Mouse (Mus musculus): ENCODE data around the gene Wdfy3.
"Not testable (repeated sequence)": the region's sequence is repeated elsewhere in the genome, so short reads cannot be mapped to it uniquely, and the experiment has no call there.

The Wdfy3 gene

DNA sequence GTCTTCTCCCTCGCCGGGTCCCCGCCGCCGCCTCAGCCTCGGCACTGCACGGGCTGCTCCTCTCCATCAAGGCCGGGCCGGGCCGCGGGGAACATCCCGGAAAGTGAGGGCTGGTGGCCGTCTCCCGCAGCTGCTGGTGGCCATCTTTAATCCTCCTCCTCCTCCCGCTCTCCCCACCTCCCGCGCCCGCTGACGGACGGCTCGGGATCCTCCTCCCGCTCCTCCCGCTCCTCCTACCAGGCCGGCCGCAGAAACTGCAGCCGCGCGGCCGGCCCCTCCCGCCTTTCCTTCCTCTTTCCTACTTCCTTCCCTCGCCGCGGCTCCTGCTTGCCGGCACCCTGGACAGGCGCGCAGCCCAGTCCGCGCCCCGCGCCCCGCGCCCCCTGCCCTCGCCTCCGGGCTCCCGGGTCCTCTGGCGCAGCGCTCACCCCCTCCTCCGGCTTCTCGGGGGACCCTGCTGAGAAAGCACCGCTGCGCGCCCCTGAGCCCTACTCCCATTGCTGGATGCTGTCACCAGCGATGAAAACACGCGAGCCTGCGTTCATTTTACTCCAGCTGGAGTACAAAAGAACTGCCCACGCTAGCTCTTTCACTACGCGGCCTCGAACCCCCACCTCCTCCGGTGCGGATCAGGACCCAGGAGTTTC is at the start of gene Wdfy3:
TSS of gene Wdfy3 (minus strand) at position 155 of the 647 bp plus-strand sequence.
- POLR2A ChIA-PET: interaction anchor here (0.5 to 1.8 kb wide), 27 partner anchors 9 to 1654 kb away, joined by 3 to 10 read pairs (median 4); no protein-coding TSS in a partner anchor
- CTCF ChIA-PET: interaction anchor here (0.6 to 2.6 kb wide), 7 partner anchors 17 to 1543 kb away, joined by 3 to 9 read pairs (median 4); no protein-coding TSS in a partner anchor

DNA sequence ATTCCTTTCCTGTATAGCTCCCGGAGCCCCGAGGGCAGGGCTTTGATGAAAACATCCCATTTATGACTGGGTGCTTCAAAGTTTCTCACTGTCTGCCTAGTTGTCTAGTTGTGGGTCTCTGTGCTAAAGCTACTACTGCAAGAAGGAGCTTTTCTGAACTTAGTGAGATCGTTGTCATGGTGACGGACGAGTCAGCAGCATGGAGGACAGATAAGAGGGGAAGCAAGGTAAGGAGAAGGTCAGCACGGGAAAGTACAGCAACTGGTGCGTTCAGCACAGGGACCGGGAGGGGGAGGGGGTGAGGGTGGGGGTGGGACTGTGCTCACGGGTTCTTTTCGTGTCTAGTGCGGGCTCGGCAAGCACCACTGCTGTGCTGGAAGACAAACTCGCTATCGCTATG is 43.3 kb upstream of the Wdfy3 start:
- ChIA-PET POLR2A (interaction anchor here in 2 of 4 experiments (0.5 to 0.6 kb wide), 3 partner anchors 287 to 1236 kb away, joined by 3 to 4 read pairs (median 3); no protein-coding TSS in a partner anchor), CTCF (interaction anchor here in 1 of 4 experiments (0.5 kb wide), 1 partner anchor 13 kb away, joined by 3 read pairs; no protein-coding TSS in a partner anchor)

DNA sequence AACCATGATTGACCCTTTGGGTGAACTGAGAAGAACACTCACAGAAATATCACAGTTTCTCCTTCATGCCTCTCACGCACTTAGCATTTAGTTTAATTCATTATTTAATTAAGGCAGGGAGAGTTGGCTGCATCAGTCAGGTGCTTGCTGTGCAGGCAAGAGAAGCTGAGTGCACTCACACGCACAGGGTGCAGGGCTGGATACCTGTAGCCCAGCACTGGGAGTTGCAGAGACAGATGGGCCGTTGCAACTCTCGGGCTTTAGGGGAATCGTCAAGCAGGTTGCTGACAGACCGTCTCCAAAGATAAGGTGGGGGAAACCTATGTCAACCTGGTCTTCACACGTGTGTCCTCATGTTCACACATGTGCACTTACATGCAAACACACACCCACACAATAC is 42.3 kb upstream of the Wdfy3 start:
- ChIA-PET POLR2A (no interaction called here), CTCF (no interaction called here)

DNA sequence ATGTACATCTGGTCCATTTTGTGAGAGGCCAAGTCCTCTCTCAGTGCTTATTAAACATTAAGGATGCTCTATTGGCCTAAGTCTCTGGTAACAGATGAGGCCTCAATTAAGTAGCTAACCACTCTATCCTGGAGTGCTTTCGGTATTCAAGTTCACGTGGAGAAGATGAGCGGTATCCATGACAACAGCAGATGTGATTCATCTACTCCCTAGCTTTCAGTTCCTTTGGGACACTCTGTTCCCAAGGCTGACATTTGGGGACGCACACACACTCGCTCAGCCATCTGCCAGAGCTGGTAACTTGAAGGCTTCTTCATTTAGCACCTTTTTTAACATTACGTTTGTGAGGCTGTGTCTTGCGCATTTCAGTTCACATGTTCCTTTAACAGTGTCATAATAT is 40.3 kb upstream of the Wdfy3 start:
- CTCF ChIA-PET: interaction anchor here in 1 of 4 experiments (0.6 kb wide), 1 partner anchor 100 kb away, joined by 9 read pairs; no protein-coding TSS in a partner anchor

DNA sequence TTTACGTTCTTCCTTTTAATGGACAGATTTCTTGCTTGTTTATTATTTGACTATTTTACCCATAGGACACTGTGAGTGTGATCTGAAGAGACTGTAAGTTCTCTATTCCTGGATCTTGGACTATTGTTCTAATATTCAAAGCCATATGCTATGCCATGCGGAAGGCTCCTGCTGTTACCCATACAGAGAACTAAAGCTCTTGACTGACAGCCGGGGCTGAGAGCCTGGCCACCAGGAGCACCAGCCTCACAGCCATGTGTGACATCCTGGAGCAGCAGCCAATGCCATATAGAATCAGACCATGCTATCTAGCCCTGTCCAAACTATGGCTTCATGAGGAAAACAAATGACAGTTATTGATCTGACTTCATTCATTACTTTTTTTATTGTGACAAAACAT is 36.2 kb upstream of the Wdfy3 start:
- POLR2A ChIA-PET: interaction anchor here in 1 of 4 experiments (0.6 kb wide), 1 partner anchor 19 kb away, joined by 4 read pairs; no protein-coding TSS in a partner anchor

More for the DNA sequence above, 40.3 kb upstream of the Wdfy3 start:
- POLR2A ChIA-PET: interaction anchor here in 1 of 4 experiments (1.3 kb wide), 1 partner anchor 8 kb away, joined by 3 read pairs; no protein-coding TSS in a partner anchor

DNA sequence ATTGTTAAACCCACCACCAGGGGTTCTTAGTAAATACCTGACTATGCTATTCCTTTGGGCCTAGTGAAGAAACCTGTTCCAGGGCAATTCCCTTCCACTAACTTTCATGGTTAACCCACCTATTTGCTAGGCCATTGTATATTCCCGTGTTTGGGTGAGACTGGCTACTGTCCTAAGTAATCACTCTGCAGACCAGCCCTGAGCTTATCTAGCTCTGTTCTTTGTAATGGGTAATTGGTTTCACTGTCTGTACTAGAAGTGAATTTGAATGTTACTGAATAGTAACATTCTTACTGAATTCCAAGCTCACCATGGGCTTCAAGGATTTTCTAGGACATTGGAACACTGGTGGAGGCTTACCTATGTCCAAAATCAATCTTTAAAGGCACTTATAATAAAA is 32.1 kb upstream of the Wdfy3 start:
- POLR2A ChIA-PET, CTCF ChIA-PET: not testable (repeated sequence)

More for the DNA sequence above, 36.2 kb upstream of the Wdfy3 start:
- CTCF ChIA-PET: no interaction called here

DNA sequence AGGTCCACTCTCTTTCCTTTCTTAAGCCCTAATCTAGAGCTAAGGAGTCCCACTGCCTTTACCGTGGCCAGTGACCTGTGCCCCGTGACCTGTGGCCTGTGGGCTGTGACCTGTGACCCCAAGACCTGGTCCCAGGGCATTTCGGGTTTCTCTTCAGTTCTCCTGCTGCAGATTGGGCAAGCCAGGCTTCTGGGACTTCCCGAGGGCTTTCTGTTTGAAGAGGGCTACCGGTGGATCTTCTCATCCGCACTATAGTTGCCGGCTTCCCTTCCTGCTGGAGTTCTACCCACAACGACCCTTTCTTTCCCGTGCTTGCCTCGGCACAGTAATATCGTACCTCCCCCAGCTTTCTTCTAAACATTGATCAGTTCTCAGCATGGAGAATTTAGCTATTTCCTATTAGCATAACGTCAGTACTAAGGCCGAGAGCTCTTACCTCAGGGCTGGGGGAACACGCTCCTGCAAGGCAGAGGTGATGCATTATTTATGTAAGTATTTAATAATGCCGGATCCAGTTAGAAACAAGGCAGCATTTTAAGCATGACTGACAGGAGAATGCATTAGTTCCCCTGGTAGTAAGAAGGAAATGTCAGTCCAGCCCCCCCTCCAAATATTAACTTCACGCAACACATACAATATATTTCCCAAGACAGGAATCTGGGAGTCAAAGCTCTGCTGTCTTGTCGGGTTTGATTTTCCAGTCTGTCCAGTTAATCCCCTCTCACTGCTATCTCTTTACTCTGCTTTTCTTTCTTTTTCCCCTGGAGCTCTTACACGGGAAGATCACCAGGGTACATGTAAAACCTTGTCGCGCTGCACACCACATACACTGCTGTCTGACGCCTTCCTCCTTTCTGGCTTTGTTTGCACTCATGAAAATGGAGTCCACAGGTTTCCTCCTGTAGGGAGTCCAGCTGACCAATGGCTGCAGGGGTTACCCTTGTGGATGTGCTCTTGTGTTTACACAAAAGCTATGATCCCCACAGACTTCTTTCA is 30.8 kb upstream of the Wdfy3 start:
- ChIA-PET POLR2A (interaction anchor here in 1 of 4 experiments (0.6 kb wide), 1 partner anchor 9 kb away, joined by 4 read pairs; no protein-coding TSS in a partner anchor), CTCF (interaction anchor here in 1 of 4 experiments (1.3 kb wide), 1 partner anchor 49 kb away, joined by 3 read pairs; no protein-coding TSS in a partner anchor)

DNA sequence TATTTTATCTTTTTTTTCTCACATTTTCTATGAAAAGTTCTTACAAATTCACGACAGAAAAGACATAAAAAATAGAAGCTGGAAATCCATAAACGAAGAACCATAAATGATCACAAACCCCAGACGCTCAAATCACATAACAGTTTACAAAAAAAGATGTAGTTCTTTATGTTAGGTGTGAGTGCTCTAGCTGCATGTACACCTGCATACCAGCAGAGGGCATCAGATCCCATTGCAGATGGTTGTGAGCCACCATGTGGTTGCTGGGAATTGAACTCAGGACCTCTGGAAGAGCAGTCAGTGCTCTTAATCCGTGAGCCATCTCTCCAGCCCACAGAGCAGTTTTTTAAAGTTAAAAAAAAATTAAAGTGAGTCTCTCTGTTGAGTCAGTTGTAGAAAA is 25.9 kb upstream of the Wdfy3 start:
- POLR2A ChIA-PET: no interaction called here
- CTCF ChIA-PET: interaction anchor here (0.5 to 2.0 kb wide), 10 partner anchors 9 to 1978 kb away, joined by 3 to 7 read pairs (median 3); no protein-coding TSS in a partner anchor

DNA sequence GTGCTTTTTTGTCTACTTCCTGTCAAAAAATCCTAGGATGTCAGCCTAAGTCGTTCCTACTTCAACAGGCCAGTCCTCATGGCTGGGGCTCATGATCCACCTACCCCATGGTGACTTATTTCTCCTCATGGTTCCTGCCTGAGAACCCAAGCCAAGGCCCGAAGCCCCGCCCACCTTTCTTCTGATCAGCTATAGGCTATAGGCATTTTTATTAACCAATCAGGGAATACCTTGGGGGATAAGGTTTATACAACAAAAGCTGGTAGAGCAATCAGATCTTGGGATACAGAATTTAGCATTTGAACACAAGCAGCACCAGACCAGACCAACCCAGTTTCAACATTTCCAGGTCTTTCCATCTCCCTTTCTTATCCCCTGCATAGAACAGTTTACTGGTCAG is 21.0 kb upstream of the Wdfy3 start:
- ChIA-PET POLR2A (interaction anchor here in 2 of 4 experiments (0.5 to 0.6 kb wide), 2 partner anchors 193 to 856 kb away, joined by 3 read pairs; no protein-coding TSS in a partner anchor), CTCF (no interaction called here)

DNA sequence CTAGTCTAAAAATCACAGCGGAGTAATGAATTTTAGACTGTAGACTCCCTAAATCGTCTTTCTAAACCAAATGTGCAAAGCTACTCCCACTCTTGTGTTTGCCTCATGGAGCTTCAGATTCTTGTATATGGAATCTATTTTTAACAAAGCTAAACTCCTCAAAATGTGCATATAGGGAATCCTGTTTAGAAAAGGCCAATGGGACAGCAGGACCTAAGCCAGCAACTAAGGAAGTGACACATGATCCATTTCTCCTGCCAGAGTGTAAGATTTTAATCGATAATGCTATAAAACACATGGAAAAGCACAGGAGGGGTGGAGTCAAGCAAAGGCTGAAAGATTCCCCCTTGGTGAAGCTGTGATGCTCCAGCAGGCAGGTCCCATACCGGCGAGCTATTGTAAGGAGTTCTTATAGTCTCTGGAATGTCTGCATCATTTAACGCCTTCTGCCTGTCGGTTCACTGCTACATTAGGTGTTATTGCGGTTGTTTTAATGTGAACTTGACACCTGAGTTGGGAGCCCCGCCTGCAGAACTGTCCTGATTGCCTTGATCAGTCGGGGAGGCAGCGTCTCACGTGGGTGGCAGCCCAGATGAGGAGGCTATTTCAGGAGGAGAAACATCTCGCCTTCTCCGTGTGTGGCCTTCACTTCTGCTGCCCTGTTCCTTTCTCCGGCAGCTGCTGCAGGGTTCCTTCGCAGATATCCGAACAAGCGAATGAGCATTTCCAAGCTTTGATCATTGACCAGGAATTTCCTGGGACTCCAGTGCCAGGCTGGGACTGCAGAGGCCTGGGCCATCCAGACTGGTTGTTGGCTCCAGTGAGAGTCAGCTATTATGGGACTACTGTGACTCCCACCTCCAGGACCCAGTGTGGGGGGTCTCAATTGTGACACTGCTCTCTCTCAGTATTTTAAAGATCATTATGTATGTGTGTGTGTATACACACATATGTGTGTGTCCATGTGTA is 15.3 kb upstream of the Wdfy3 start:
- POLR2A ChIA-PET: interaction anchor here in 1 of 4 experiments (0.8 kb wide), 1 partner anchor 104 kb away, joined by 7 read pairs; no protein-coding TSS in a partner anchor
- CTCF ChIA-PET: interaction anchor here in 1 of 4 experiments (1.2 kb wide), 1 partner anchor 11 kb away, joined by 3 read pairs; no protein-coding TSS in a partner anchor

DNA sequence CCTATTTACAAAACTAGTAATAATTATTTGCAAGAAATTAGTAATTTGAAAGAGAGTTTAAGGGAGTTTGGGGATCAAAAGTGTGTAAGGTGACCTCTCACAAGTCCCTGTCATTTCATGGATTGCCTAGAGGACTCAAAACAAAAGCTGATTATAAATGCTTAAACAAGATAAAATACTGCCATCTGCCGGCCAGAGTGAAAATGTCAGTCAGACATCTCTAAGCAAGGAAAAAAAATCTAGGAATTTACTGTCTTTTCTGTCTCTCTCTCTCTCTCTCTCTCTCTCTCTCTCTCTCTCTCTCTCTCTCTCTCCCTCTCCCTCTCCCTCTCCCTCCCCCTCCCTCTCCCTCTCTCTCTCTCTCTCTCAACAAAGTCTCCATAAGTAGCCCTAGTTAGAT is 4.4 kb upstream of the Wdfy3 start:
- ChIA-PET POLR2A (interaction anchor here (0.6 to 2.4 kb wide), 11 partner anchors 13 to 1743 kb away, joined by 3 to 10 read pairs (median 4); partner anchors contain the start of gene Coq2 (in 1 of the 4)), CTCF (interaction anchor here (0.6 to 1.5 kb wide), 60 partner anchors 8 to 1701 kb away, joined by 3 to 26 read pairs (median 4); no protein-coding TSS in a partner anchor)

DNA sequence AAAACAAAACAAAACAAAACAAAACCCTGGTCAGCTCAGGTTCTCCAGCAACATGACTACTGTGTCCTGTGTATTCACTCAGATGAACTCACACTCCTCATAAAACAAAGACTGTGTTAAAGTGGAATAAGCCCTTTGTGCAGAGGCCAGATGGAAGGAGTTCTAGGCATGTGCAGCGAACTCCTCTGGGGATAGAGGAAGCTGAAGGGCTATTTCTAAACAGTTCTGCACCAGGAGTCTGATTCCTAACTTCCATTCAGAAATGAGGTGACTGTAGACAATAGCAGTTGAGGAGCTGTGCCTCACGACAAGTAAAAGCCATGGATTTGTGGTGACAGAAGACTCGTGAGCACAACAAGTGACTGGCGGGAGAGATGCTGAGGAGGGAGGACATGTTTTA is 2.3 kb upstream of the Wdfy3 start:
- CTCF ChIA-PET: interaction anchor here in 2 of 4 experiments (1.0 to 2.6 kb wide), 4 partner anchors 8 to 217 kb away, joined by 3 to 9 read pairs (median 3); no protein-coding TSS in a partner anchor

DNA sequence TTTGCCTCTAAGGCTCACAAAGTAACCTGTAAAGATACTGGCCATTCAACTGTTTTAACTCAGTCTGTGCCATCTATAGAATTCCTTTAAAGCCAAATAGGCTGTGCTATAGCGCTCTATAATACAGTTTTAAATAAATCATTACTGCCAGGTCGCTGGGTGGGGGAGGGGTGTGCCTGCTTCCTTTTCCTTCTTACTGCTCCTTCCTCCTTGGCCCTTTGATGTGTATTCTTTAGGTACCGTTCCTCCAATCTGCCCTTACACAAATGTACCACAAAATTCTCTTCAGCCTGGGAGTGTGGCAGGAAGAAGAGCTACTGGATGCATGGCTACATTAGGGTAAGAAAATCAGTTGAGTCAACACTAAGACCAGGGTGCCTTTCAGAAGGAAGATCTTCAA is 1.5 kb upstream of the Wdfy3 start:
- CTCF ChIA-PET: interaction anchor here (0.7 to 2.6 kb wide), 5 partner anchors 36 to 1702 kb away, joined by 3 to 9 read pairs (median 3); no protein-coding TSS in a partner anchor
- POLR2A ChIA-PET: interaction anchor here (0.6 to 1.4 kb wide), 7 partner anchors 11 to 1738 kb away, joined by 3 to 7 read pairs (median 4); no protein-coding TSS in a partner anchor

More for the DNA sequence above, 2.3 kb upstream of the Wdfy3 start:
- POLR2A ChIA-PET: interaction anchor here (0.6 to 1.4 kb wide), 6 partner anchors 12 to 77 kb away, joined by 3 to 4 read pairs (median 4); no protein-coding TSS in a partner anchor

DNA sequence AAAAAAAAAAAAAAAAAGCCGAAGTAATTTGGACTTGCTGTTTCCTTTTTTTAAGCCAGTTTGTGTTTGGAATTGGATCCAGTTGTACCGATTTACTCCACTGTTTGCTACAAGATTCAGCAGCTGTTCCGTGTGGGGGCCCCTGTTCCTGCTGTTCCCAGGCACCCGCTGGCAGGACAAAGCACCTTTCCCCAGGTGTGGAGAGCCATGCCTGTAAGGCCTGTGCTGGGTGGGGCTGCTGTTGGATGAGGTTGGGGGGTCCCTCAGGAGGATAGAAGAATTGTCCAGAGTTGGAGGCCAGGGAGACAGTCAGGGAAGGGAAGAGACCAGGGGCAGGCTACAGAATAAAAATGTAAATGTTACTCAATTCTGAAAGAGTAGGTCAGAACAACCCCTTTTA is 1.1 kb upstream of the Wdfy3 start:
- ChIA-PET CTCF (interaction anchor here (0.6 to 2.6 kb wide), 7 partner anchors 36 to 1702 kb away, joined by 3 to 9 read pairs (median 4); no protein-coding TSS in a partner anchor), POLR2A (interaction anchor here (0.6 to 1.8 kb wide), 24 partner anchors 10 to 1739 kb away, joined by 3 to 10 read pairs (median 4); no protein-coding TSS in a partner anchor)

DNA sequence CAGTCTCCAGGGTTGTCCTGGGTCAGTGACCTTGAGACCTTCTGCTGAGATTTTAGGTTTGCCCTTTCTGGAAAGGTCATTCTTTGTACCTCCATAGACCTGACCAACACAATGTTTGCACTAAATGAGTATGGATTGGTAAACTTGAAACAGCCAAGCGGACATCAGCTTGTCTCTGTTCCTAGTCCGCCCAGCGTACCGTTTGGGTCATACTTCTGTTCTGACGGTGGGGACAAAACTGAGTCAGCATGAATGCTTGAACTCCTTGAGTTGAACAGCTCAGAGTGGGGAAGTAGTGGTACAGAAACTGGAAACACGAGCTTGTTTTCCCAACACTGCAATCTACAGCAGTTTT is 670 bp upstream of the Wdfy3 start:
- ChIA-PET CTCF (interaction anchor here (0.6 to 2.6 kb wide), 7 partner anchors 36 to 1701 kb away, joined by 3 to 9 read pairs (median 4); no protein-coding TSS in a partner anchor), POLR2A (interaction anchor here (0.6 to 1.8 kb wide), 25 partner anchors 9 to 1739 kb away, joined by 3 to 10 read pairs (median 4); no protein-coding TSS in a partner anchor)

DNA sequence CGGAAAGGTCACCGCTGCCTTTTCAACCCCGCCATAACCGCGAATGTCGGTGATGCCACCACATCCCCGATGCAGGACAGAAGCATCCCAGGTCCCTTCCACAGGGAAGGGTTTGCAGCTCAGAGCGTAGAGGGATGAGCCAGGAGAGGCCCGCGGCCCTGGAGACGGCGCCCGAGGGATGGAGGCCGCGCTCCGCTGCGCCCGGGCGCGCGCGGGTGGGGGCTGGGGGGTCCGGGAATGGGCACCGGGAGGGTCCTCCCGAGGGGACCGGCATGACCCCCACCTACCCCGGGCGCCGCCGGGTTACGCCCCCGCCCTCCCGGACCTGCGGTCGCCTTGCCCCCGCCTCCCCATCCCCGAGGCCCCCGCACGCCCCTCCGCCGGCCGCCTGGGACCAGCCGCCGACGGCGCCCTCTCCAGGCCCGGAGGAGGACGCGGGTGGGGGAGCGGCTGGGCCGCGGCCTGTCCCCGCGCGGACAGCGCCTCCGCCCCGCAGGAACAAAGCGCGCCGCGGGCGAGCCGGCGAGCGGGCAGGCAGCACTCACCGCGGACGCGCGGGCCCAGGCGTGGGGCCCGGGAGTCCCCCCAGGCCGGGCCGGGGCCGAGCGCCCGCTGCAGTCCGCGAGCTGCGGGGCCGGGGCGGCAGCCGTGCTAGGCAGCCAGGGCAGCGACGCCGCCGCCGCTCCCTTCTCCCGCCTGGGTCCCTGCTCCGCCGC is 512 bp downstream of the Wdfy3 start:
- CTCF ChIA-PET: interaction anchor here in 2 of 4 experiments (1.0 to 2.6 kb wide), 3 partner anchors 24 to 95 kb away, joined by 3 to 9 read pairs (median 5); no protein-coding TSS in a partner anchor
- POLR2A ChIA-PET: interaction anchor here (0.5 to 9.3 kb wide), 11 partner anchors 8 to 222 kb away, joined by 3 to 77 read pairs (median 4); no protein-coding TSS in a partner anchor

Measured in embryonic stem cell, embryonic (primary cell).